Mouse (Mus musculus) olfactory bulb, adult 2 months (tissue): ENCODE data around the gene Zfp239.

Source experiments
- CTCF ChIP-seq: fragments of 200-500 bp; IDR thresholded peaks from 2 replicates; pipeline ENCODE4 v1.5.1; 2012; ENCODE audit warnings: low read depth, mild to moderate bottlenecking, low read length, moderate library complexity; ENCODE audit not compliant: insufficient read depth
- POLR2A ChIP-seq: fragments of 200-500 bp; IDR thresholded peaks from 2 replicates; pipeline ENCODE4 v1.6.1; 2012; ENCODE audit warnings: mild to moderate bottlenecking, low read depth, low read length, moderate library complexity; ENCODE audit not compliant: insufficient read depth

GRCm38 (mm10) chr6:117901510-117902402, 39.9 kb downstream of the Zfp239 start:
- TF ChIP-seq CTCF (no peak), POLR2A (no peak)
